Mouse (Mus musculus): ENCODE results near the gene Tmem130. TPM values are rescaled to one million over a fixed set of nuclear protein-coding genes. Genes with fewer than 3 reads are reported as not detected.
"Not testable (repeated sequence)": the region's sequence is repeated elsewhere in the genome, so short reads cannot be mapped to it uniquely, and the experiment has no call there.

Tmem130 gene
- 0.55 TPM in 1 of 2 replicates, not detected in the other for total RNA-seq (2017)

DNA sequence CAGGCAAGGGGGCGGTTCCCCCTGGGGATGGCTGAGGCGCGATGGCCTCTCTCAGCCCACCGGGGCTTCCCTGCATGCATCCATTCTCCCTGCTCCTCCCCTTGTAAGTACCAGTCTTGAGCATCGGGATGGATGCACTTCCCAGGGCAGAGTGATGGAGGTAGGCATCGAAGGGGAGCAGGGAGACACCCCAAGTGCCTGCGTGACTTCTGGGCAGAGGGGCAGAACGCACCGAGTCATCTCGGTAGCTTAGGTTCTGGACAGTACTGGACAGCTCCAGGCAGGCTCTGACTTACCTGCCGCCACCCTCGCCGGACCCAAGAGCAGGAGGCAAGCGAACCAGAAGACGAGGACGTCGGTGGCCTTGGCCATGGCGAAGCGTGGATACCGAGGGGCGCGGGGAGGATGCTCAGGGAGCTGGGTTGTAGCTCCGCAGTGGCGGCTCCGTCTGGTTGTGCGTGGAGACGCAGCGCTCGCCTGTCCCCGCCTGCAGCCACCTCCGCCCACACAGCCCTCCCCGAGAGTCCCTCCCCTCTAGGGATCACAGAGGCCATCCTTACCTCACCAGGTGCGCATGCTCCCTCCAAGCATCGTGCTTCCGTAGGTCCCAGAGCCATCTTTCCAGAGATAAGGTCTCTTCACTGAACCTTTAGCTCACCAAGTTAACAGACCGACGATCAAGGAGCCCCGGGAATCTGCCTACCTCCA, at the start of gene Tmem130:
TSS of gene Tmem130 (minus strand) at position 658 of the 708 bp plus-strand sequence.
- ATAC-seq (replicated peaks; ENCODE audit: low read depth, poor library complexity, severe bottlenecking), result peak; percentile 45

DNA sequence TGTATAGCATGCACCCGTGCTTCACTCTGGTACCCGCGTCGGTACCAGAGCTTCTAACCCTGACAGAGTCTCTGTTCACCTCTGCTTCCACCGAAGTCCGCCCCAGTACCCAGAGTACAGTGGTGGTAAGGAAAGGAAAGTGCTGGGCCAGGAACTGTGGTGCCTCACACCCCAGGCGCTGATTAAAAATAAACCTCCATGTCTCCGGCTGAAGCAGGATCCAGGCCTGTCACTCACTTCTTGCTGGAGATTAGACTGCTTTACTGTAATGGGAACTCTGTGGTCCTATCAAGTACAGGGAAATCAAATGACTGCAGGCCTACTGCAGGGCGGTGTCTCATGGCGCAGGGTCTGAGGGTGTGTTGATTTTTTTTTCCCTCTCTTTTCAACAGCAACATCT, 45.3 kb upstream of the Tmem130 start:
- no peak for ATAC-seq (replicated peaks; ENCODE audit: low read depth, poor library complexity, severe bottlenecking)

DNA sequence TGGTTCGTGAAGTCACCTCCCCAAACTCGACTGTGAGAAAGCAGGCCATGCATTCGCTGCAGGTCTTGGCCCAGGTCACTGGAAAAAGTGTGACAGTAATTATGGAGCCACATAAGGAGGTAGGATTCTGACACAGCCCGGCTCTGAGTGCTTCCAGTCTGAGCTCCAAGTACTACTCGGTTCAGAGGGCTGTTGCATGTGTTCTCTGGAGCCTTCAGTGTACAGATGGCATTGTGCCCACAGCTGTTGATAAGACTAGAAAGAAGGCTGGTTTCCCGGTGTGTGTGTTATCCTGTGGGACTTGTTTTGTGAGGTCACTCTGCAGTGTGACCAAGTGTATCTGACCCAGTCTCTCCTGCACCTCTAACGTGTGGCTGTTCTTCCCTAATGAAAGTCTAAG, 42.6 kb upstream of the Tmem130 start:
- no peak for ATAC-seq (replicated peaks; ENCODE audit: low read depth, poor library complexity, severe bottlenecking)

DNA sequence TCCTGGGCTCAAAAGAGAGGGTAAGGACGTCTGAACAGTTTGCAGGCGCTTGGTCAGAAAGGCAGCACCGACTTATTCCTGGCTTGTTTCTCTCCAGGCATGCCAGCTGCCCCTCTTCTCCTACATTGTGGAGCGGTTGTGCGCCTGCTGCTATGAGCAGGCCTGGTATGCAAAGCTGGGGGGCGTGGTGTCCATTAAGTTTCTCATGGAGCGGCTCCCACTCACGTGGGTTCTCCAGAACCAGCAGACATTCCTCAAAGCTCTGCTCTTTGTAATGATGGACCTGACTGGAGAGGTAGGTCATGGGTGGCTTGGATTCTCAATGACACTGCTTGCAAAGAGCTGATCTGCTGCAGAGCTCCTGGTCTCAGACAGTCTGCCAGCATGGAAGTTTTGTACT, 41.4 kb upstream of the Tmem130 start:
- no peak for ATAC-seq (replicated peaks; ENCODE audit: low read depth, poor library complexity, severe bottlenecking)

DNA sequence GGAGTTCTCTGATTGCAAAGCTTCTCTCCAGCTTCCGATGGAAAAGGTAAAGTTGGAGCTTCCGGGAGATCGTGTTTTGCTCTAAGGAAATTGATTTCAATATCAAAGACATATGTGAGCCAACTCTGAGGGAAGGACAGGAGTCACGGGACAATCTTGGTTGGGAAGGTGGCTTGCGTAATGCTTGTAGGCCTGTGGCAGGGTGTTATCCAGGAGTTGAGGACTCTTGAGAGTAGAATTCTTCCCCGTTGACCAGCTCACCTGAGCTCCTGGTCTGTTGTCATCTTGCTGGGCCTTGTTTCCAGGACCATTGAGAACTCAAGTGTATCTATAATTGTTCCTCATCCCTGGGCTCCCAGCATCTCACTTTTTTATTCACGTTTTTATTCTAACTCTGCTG, 35.5 kb upstream of the Tmem130 start:
- ATAC-seq (replicated peaks; ENCODE audit: low read depth, poor library complexity, severe bottlenecking), result no peak

DNA sequence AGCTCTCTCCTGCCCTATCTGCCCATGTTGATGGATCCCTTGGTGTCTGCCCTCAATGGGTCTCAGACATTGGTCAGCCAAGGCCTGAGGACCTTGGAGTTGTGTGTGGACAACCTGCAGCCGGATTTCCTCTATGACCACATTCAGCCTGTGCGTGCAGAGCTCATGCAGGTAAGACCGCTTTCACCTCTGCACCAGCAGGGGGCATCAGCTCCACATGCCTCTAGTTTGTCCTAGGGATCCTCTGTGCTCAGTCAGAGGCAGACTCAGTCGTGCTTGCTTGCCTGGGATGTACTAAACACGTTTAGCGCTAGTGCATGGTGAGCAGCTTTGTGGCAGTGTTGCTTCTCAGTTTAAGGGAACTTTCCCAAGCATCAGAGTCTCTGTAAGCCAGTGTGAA, 33.1 kb upstream of the Tmem130 start:
- peak; percentile 73 for ATAC-seq (replicated peaks; ENCODE audit: low read depth, poor library complexity, severe bottlenecking)

DNA sequence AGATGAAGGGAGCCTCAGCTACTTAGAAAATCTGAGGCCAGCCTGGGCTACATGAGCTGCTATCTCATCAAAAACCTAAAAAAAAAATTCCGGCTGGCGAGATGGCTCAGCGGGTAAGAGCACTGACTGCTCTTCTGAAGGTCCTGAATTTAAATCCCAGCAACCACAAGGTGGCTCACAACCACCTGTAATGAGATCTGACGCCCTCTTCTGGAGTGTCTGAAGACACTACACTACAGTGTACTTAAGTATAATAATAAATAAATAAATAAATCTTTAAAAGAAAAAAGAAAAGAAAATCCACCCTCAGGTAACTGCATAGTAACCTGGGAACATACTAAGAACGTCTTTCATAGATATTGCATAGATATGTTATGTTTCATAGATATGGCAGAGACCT, 31.8 kb upstream of the Tmem130 start:
- ATAC-seq (replicated peaks; ENCODE audit: low read depth, poor library complexity, severe bottlenecking), result no peak

DNA sequence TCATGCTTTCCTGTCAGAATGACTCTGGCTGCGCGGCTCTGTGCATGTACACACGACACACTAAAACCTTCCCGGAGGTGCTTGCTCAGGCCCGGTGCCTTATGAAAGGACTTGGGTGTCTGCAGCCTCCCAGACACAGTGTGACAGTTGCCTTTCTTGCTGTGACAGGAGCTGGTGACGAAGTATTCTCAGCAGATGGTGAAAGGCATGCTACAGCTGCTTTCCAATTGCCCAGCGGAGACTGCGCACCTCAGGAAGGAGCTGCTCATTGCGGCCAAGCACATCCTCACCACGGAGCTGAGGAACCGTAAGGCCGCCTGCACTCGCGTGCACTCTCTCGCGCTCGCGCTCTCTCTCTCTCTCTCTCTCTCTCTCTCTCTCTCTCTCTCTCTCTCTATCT, 24.8 kb upstream of the Tmem130 start:
- no peak for ATAC-seq (replicated peaks; ENCODE audit: low read depth, poor library complexity, severe bottlenecking)

DNA sequence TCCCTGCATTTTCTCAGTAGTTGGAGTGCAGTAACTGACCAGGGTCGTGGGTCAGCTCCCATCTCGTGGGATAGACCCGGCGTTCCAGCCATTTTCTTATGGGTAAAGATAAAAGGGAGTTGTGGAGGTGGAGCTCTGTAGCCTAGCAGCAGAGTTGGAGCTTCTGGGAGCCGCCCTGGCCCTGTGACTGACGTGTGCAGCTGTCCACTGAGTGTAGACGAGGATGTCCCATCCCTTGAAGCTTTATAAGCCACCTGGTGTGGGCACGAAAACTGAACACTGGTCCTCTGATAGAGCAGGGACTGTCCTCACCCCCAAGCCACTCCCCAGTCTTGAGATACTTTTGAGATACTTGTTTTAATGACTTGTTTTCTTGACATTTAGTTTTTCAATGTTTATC, 19.0 kb upstream of the Tmem130 start:
- no peak for ATAC-seq (replicated peaks; ENCODE audit: low read depth, poor library complexity, severe bottlenecking)

DNA sequence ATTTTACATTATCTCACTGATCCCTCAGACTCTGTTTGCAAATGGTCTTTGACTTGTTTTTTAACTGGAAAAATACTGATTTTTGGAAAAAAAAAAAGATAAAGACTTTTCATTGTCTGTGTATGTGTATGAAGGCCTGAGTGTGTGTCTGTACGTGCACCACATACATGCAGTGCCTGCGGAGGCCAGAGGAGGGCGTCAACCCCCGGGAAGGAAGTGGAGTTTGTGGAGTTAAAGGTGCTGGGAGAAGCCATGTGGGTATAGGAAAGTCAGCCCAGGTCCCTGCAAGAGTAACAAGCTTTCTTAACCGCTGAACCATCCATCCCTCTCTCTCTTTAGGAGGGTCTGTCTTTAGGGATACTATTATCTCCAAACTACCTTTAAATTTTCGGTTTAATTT, 11.6 kb upstream of the Tmem130 start:
- ATAC-seq (replicated peaks; ENCODE audit: low read depth, poor library complexity, severe bottlenecking), result no peak

DNA sequence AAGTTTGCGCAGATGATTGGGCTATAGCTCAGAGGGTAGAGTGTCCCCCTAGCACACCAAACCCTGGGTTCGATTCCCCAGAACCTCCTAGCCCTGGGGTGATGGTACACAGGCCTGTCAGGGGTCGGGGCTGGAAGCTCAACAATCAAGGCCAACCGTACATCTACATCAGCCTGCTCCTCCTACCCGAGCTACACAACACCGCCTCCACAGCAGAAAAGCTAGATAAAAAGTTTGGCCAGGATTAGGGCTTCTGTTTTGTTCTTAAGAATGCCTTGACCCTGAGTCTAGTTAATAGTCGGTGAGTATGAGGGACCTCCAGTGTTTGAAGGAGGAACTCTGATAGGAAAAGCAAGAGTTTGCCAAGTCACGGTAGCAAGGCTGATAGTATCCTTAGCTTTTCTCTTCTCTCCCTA, 7.5 kb upstream of the Tmem130 start:
- peak; percentile 2 for ATAC-seq (replicated peaks; ENCODE audit: low read depth, poor library complexity, severe bottlenecking)

DNA sequence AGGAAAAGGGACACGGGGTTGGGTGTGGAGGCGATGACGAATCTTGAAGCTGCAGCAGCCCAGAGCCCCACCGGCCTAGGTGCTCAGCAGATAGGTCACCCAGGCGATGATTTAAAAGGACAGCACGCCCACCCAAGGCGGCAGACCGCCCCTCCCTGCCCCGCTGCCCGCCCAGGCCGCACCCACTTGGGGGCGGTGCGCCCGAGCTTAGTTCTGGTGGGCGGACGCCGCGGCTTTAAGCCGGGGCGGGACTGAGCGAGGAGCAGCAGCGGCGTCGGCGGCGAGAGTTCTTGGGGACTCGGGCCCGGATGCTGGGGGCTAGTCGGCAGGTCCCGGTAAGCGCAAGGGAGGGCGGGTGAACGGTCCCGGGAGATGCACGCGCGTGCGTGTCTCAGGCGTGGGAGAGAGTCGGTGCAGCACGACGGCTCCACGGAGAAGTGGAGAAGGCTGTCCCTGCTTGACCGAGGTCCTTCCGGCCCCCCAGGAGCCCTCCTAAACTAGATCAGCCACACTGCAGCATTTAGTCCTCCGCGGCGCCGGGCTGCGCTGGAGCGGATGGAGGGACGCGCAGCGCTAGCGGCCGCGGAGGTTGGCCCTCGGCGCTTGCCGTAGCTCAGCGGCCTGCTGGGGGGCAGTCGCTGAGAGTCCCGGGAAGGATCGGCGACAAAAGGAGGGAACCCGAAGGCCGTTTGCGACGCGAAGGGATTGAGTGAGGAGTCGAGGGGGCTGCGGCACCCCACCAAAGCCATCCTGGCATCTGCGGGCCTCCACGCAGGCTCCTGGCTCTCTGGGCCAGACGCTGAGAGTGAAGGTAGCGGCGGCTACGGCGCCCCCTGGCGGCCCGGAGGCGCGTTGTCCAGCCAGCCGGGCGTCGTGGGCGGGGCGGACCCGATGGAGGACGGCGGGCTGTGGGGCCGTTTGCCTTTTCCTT, 6.6 kb upstream of the Tmem130 start:
- ATAC-seq (replicated peaks; ENCODE audit: low read depth, poor library complexity, severe bottlenecking), result peak; percentile 70

DNA sequence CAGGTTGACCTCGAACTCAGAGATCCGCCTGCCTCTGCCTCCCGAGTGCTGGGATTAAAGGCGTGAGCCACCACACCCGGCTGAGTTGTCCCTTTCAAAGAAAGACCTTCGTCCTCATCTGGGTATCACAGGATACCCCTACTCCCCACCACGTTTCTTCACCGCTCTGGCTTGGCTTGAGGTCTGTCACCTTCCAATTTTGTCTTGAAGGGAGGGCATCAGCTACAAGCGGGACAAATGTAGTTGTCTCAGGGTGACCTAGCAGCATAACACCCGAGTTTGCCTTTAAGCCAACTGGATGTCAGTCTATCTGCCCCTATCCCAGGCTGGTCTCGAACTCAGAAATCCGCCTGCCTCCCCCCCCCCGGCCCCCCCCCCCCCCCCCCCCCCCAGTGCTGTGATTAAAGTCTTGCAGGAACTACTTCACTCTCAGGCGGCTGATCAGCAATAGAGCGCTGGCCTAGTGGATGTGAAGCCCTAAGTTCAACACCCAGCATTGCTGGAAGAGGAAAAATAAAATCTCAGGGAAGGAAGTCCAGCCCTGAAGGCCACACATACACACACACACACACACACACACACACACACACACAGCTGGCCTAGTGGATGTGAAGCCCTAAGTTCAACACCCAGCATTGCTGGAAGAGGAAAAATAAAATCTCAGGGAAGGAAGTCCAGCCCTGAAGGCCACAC, 5.6 kb upstream of the Tmem130 start, which contains the start of gene Trrap:
TSS of gene Trrap (plus strand) at position 627 of the 693 bp plus-strand sequence.
- not testable (repeated sequence) for ATAC-seq (replicated peaks; ENCODE audit: low read depth, poor library complexity, severe bottlenecking)

DNA sequence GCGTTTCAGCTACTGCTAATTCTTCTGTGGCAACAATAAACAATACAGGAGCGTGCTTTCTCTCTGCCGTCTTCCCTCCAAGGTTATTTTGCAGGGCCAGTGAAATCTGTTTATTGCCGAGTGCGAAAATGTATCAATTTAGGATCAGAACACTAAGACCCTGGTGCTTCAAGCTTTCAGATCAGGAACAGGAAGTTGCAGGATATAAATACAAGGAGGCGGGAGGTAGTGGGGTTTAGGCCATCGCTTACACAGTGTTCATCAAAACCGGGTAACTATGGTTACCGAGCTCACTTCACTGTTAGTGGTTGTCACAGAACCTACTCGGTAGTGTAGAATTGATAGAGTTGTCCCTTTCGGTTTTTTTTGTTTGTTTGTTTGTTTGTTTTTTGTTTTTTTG, 5.0 kb upstream of the Tmem130 start:
- no peak for ATAC-seq (replicated peaks; ENCODE audit: low read depth, poor library complexity, severe bottlenecking)

DNA sequence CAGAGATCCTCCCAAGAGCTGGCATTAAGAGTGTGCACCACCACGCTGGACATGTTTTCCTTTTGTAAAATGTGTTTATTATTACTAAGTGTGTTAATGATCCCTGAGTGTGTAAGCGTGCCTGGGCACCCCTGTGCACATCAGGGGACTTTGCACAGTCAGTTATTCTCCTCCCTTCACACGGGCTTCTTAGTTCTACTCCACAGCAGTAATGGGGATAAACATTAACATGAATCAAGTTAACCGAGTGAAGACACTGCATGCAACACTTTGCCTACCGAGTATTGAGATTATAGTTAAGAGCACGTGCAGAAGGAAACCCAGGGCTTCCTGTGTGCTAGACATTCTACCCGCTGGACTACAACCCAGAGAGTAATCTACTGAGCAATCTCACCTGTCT, 4.4 kb upstream of the Tmem130 start:
- no peak for ATAC-seq (replicated peaks; ENCODE audit: low read depth, poor library complexity, severe bottlenecking)

DNA sequence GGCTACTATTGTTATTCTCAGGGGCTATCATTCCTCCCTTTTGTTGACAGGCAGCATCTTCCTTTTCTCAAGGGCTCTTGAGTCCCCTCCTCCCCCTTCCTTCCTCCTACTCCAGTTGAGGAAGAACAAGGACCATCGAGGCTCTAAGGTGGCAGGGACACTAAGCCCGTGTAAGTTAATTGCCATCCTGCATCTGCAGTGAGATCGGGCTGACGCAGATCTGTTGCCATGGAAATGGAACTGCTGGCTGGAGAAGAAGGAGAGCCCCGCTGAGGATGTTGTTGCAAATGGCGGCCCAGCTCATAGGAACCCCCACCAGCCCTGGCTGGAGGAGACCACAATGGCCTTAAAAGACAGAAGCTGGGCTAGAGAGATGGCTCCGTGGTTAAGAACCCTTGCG, 3.2 kb downstream of the Tmem130 start:
- no peak for ATAC-seq (replicated peaks; ENCODE audit: low read depth, poor library complexity, severe bottlenecking)

DNA sequence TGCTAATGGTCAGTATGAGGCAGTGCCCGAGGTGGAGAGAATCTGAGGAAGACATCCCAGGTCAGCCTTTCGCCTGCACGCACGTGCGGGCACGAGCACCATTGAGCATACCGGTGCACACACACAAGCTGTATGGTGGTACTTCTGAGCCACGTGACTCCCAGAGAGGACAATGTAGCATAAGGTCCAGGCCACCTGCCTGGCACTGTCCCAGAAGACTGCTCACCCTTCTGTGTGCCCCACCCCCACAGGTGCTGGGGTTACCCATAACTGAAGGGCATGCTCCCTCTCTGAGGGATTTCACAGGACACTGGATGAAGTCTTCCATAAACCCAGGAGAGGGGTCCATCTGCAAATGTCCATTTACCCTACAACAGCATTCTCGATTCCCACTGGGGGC, 4.2 kb downstream of the Tmem130 start:
- no peak for ATAC-seq (replicated peaks; ENCODE audit: low read depth, poor library complexity, severe bottlenecking)

DNA sequence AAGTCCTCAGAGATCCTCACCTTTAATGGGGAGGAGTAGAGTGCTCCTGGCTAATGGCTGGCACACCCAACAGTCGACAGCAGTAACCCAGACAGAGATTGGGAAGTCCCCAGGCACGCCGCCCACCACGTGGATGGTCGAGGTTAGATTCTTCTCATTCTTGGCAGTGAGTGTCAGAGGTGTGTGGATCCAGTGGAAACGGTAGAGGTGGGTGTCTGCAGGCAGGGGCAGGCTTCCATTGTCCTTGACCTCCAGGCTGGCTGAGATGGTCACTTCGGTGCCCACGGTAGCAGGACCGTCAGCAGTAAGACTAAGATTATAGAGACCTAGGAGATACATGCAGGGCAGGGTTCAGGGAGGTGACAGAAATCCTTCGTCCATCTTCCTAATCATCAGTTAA, 6.4 kb downstream of the Tmem130 start:
- no peak for ATAC-seq (replicated peaks; ENCODE audit: low read depth, poor library complexity, severe bottlenecking)

DNA sequence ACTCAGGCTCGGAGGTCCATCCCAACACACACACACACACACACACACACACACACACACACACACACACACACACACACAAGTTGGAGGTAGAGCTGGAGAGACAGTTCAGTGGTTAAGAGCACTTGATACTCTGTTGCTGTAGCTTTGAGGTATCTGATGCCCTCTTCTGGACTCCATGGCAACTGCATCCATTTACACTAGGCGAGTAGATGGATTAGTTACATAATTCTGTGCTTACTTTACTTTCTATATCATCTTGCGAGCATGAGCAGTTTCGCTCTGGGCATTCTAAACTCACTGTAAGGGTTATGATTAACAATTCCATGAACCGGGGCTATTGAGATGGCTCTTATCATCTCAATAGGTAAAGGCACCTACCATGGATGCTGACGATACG, 8.6 kb downstream of the Tmem130 start:
- peak; percentile 94 for ATAC-seq (replicated peaks; ENCODE audit: low read depth, poor library complexity, severe bottlenecking)

DNA sequence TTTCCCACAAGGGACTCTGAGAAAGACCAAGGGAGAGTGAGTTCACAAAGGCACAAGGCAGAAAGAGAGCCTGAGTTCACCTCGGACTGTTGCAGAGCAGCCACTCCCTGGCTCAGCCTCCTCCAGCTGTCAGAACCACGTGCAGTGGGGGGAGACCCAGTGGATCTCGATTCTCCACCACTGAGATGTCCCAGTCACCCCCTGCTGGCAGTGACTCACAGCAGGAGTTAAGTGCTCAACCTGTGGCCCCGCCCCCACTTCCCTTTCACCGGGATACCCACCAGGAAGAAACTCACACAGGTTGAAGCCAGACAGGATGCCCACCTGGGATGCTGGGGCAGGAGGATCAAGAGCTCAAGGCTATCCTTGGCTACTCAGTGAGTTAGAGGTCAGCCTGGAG, 9.2 kb downstream of the Tmem130 start:
- ATAC-seq (replicated peaks; ENCODE audit: low read depth, poor library complexity, severe bottlenecking), result peak; percentile 59

DNA sequence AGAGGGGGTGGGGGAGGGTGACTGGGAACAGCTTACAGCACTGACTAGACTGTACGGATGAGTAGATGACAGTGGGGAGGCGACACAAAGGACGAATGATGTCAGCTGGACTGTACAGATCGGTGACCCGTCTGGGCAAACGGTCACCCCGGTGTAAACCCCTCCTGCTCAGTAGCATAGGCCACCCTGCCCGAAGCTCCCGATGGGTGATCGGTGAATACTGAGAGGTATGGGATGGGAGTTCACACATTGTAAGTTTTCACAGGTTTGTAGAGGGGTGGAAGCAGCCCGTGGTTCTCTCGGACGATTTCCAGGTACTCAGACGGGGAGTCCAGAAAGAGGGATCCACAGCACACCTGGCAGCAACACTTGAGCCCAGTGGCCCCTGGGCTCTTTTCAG, 24.5 kb downstream of the Tmem130 start:
- no peak for ATAC-seq (replicated peaks; ENCODE audit: low read depth, poor library complexity, severe bottlenecking)
